Mouse (Mus musculus): ENCODE measurements around the gene Pex5l. TPM values are rescaled to one million over a fixed set of nuclear protein-coding genes. Genes with fewer than 3 reads are reported as not detected.

Pex5l gene
- polyA plus RNA-seq, 1 experiment from 2014 or later = 4.5 TPM

DNA sequence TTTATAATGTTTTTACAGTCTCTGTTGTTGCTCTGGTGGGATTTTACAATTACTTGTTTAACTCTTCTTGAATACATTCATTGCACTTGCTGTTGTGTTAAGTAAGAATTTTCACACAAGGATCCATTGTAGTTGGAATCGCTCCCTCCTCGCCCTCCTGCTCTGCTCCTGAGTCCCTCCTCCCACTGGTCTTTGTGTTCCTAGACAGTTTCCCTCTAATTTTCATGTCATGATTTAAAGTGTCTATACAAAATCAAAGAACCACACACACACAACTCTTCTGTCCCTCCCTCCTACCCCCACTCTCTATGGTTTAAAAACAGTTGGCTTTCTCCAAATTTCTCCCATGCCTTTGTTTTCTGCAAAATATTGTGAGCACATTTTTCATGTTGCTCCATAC, 81.6 kb downstream of the Pex5l start:
- Histone ChIP-seq H3K27me3 (replicated peaks) (no peaks in the 10 kb centered on the region), H3K36me3 (no peaks in the 10 kb centered on the region), H3K4me2 (peak overlapping the region; percentile 17; the same call in 1 of the 2 replicates), H3K9me3 (replicated peaks) (no peaks in the 10 kb centered on the region), H3K4me3 (replicated peaks) (no peak overlapping the region), H3K9ac (replicated peaks) (no peak overlapping the region), H3K4me1 (peaks cover 30% of the 10 kb centered on the region), H3K27ac (replicated peaks) (peak overlapping the region; percentile 67; the same call in 1 of the 2 replicates)
- peak; percentile 14; the same call in 1 of the 2 replicates for ATAC-seq (ENCODE audit: low FRiP score)
- 13% methylated on average over 2 of the region's 2 CpGs for WGBS

DNA sequence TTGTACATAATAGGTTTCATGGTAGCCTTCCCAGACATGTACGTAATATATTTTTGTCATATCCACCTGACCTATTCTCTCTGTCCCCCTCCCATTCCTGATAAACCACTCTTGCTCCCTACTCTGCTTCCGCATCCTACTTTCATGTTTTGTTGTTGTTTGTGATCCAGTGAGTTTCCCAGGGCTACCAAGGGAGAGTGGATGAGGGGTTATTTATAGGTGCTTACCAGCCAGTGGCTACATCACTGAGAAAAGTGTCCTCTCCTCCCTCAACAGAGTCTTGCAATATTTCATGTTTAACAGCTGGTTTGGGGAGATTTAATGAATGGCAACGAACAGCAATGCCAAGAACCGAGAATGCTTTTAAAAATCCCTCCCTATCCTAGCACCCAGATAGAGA, 82.0 kb downstream of the Pex5l start:
- WGBS = 32% methylated on average over 4 of the region's 4 CpGs
- Histone ChIP-seq H3K4me1 (peaks cover 30% of the 10 kb centered on the region), H3K27ac (replicated peaks) (peak overlapping the region; percentile 67), H3K4me2 (peak overlapping the region; percentile 17; the same call in 1 of the 2 replicates), H3K9me3 (replicated peaks) (no peaks in the 10 kb centered on the region), H3K9ac (replicated peaks) (no peak overlapping the region), H3K36me3 (no peaks in the 10 kb centered on the region), H3K4me3 (replicated peaks) (no peak overlapping the region), H3K27me3 (replicated peaks) (no peaks in the 10 kb centered on the region)
- peak; percentile 55 for ATAC-seq (ENCODE audit: low FRiP score)

- H3K27me3 ChIP-seq (replicated peaks) = no peaks in the 10 kb centered on the region
- no peak overlapping the region for H3K9ac ChIP-seq (replicated peaks)
- WGBS = 24% methylated on average over 7 of the region's 7 CpGs
- peak overlapping the region; percentile 67 for H3K27ac ChIP-seq (replicated peaks)
- no peaks in the 10 kb centered on the region for H3K9me3 ChIP-seq (replicated peaks)
- no peaks in the 10 kb centered on the region for H3K36me3 ChIP-seq
- H3K4me2 ChIP-seq = peak overlapping the region; percentile 36
- ATAC-seq (ENCODE audit: low FRiP score) = peak; percentile 62; the same call in 1 of the 2 replicates
- peaks cover 30% of the 10 kb centered on the region for H3K4me1 ChIP-seq
- H3K4me3 ChIP-seq (replicated peaks) = no peak overlapping the region
Observed at GRCm38 (mm10) chr3:33060343-33060937, 82.6 kb downstream of the Pex5l start.

GRCm38 (mm10) chr3:33048304-33048703, 94.7 kb downstream of the Pex5l start:
- H3K27ac ChIP-seq (replicated peaks) = peak overlapping the region; percentile 28; the same call in 1 of the 2 replicates

DNA sequence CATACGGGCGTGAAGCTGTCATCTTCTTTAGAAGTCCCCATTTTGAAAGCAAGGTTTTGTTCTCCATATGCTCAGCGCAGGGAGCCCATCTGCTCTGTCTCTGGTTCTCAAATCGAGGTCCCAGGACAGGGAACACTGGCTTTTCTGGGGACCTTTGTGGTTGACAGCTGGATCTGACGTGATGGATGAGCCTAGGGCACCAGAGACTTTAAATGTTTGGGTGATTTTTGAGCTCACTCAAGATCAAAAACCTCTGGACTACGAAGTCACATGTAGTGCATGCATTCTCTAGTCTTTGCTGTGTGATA, 98.3 kb downstream of the Pex5l start:
- ATAC-seq (ENCODE audit: low FRiP score) = no peak
- Histone ChIP-seq H3K4me3 (replicated peaks) (no peak overlapping the region), H3K9me3 (replicated peaks) (no peaks in the 10 kb centered on the region), H3K9ac (replicated peaks) (no peak overlapping the region), H3K27me3 (replicated peaks) (no peaks in the 10 kb centered on the region), H3K4me2 (no peak overlapping the region), H3K36me3 (no peaks in the 10 kb centered on the region), H3K4me1 (0 out of 2 replicates have a peak, but pooled peaks cover 9% of the 10 kb centered on the region), H3K27ac (replicated peaks) (no peak overlapping the region)
- WGBS = 78% methylated on average over 6 of the region's 6 CpGs

More at GRCm38 (mm10) chr3:33048304-33048703, 94.7 kb downstream of the Pex5l start:
- no peak overlapping the region for H3K4me3 ChIP-seq (replicated peaks)
- H3K27me3 ChIP-seq (replicated peaks) = no peaks in the 10 kb centered on the region
- 0 out of 2 replicates have a peak, but pooled peaks cover 9% of the 10 kb centered on the region for H3K4me1 ChIP-seq
- H3K4me2 ChIP-seq = no peak overlapping the region
- H3K9me3 ChIP-seq (replicated peaks) = no peaks in the 10 kb centered on the region
- 0 out of 2 replicates have a peak, but pooled peaks have one; percentile 33 for ATAC-seq (ENCODE audit: low FRiP score)
- WGBS = 44% methylated on average over 5 of the region's 5 CpGs
- no peaks in the 10 kb centered on the region for H3K36me3 ChIP-seq
- no peak overlapping the region for H3K9ac ChIP-seq (replicated peaks)

GRCm38 (mm10) chr3:33043896-33044798, 98.9 kb downstream of the Pex5l start:
- Histone ChIP-seq H3K27ac (replicated peaks) (no peak overlapping the region), H3K4me1 (0 out of 2 replicates have a peak, but pooled peaks cover 9% of the 10 kb centered on the region), H3K36me3 (no peaks in the 10 kb centered on the region), H3K4me3 (replicated peaks) (no peak overlapping the region), H3K9me3 (replicated peaks) (no peaks in the 10 kb centered on the region), H3K27me3 (replicated peaks) (no peaks in the 10 kb centered on the region), H3K9ac (replicated peaks) (no peak overlapping the region), H3K4me2 (no peak overlapping the region)
- peak; percentile 40; the same call in 1 of the 2 replicates for ATAC-seq (ENCODE audit: low FRiP score)
- 79% methylated on average over 10 of the region's 10 CpGs for WGBS

DNA sequence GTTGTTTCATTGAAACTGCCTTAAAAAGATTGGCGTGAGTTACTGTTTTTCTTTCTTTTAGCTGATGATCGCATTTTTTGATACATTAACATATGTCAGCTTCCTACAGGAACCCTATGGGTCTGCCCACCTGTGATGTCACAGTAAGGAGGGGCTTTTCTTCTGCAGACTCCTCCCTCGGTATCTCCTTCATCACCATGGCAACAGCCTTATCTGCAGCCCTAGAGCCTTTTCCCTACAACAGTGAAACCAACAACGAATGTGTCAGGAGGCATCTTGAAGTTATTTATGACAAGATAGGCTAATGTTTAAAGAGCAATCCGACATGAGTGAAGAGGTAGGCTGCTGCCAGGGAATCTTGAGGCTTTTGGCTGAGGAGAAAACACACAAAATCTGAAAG, 118.5 kb downstream of the Pex5l start:
- H3K27me3 ChIP-seq (replicated peaks) = no peaks in the 10 kb centered on the region
- H3K9ac ChIP-seq (replicated peaks) = no peak overlapping the region
- no peak overlapping the region for H3K27ac ChIP-seq (replicated peaks)
- peak; percentile 84; the same call in 1 of the 2 replicates for ATAC-seq (ENCODE audit: low FRiP score)
- H3K4me3 ChIP-seq (replicated peaks) = no peak overlapping the region
- H3K36me3 ChIP-seq = no peaks in the 10 kb centered on the region
- H3K4me1 ChIP-seq = no peaks in the 10 kb centered on the region
- H3K9me3 ChIP-seq (replicated peaks) = no peaks in the 10 kb centered on the region
- no peak overlapping the region for H3K4me2 ChIP-seq
- WGBS = 55% methylated on average over 5 of the region's 5 CpGs

DNA sequence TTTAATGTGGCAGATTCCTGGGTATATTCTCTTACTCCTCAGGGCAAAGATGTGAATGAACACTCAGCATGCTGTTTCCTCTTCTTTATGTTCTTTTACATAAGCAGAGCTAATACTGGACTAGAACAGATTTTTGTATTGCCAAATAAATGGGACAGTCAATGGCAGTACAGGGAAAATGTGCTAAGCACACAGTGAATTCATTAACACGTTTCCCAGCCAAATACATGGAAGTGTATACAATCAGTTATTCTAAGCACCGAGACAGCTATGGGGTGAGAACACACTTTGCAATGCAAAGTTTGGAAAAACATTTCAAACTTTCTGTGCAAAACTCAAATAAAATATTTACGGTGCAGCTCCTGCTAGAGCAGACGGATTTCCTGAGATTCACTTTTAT, 139.1 kb downstream of the Pex5l start:
- H3K27me3 ChIP-seq (replicated peaks) = no peaks in the 10 kb centered on the region
- no peak overlapping the region for H3K4me3 ChIP-seq (replicated peaks)
- H3K9me3 ChIP-seq (replicated peaks) = no peaks in the 10 kb centered on the region
- H3K36me3 ChIP-seq = no peaks in the 10 kb centered on the region
- H3K27ac ChIP-seq (replicated peaks) = no peak overlapping the region
- no peak overlapping the region for H3K9ac ChIP-seq (replicated peaks)
- H3K4me2 ChIP-seq = no peak overlapping the region
- 80% methylated on average over 4 of the region's 4 CpGs for WGBS
- ATAC-seq (ENCODE audit: low FRiP score) = no peak
- H3K4me1 ChIP-seq = peaks cover 3% of the 10 kb centered on the region; the same call in 1 of the 2 replicates

GRCm38 (mm10) chr3:33001769-33002168, 141.3 kb downstream of the Pex5l start:
- H3K9ac ChIP-seq (replicated peaks) = no peak overlapping the region
- no peaks in the 10 kb centered on the region for H3K9me3 ChIP-seq (replicated peaks)
- WGBS = 58% methylated on average over 3 of the region's 3 CpGs
- peaks cover 3% of the 10 kb centered on the region; the same call in 1 of the 2 replicates for H3K4me1 ChIP-seq
- peak; percentile 59; the same call in 1 of the 2 replicates for ATAC-seq (ENCODE audit: low FRiP score)
- H3K36me3 ChIP-seq = no peaks in the 10 kb centered on the region
- no peak overlapping the region for H3K4me3 ChIP-seq (replicated peaks)
- no peak overlapping the region for H3K4me2 ChIP-seq
- H3K27ac ChIP-seq (replicated peaks) = 0 out of 2 replicates have a peak overlapping the region, but pooled peaks have one; percentile 34
- no peaks in the 10 kb centered on the region for H3K27me3 ChIP-seq (replicated peaks)

DNA sequence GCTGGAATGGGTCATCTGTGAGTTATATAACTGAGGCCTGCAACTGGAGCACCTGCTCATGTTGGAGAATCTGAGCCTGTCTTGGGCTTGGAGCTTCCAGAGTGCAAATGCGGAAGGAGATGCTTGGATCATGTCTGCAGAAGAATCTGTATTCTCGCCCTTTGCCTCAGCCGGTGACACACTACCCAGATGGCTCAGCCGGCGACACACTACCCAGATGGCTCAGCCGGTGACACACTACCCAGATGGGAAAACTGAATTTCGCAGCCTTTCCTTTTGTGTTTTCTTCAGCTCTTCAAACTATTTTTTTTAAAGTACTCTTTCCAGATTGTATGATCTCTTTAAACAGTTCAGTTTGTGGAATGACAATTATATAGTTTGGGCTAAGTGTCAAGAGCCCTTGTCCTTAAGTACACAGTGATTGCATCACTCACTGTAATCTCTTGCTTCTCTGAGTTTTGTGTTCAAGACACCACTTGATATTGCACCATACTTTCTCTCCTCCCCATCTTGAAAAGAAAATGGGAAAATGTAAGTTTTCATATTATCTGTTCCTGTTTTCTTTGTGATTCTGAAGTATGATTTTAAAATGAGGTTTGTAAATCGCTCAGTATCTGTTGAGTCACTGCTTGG, 142.5 kb downstream of the Pex5l start:
- 91% methylated on average over 8 of the region's 8 CpGs for WGBS
- Histone ChIP-seq H3K4me1 (peaks cover 3% of the 10 kb centered on the region; the same call in 1 of the 2 replicates), H3K27ac (replicated peaks) (no peak overlapping the region), H3K4me3 (replicated peaks) (no peak overlapping the region), H3K9me3 (replicated peaks) (no peaks in the 10 kb centered on the region), H3K9ac (replicated peaks) (no peak overlapping the region), H3K36me3 (no peaks in the 10 kb centered on the region), H3K27me3 (replicated peaks) (no peaks in the 10 kb centered on the region), H3K4me2 (no peak overlapping the region)
- ATAC-seq (ENCODE audit: low FRiP score) = no peak

GRCm38 (mm10) chr3:32991713-32992575, 151.1 kb downstream of the Pex5l start:
- no peaks in the 10 kb centered on the region for H3K9me3 ChIP-seq (replicated peaks)
- H3K36me3 ChIP-seq = no peaks in the 10 kb centered on the region
- H3K27ac ChIP-seq (replicated peaks) = no peak overlapping the region
- no peak overlapping the region for H3K4me3 ChIP-seq (replicated peaks)
- ATAC-seq (ENCODE audit: low FRiP score) = peak; percentile 61; the same call in 1 of the 2 replicates
- no peak overlapping the region for H3K4me2 ChIP-seq
- 68% methylated on average over 12 of the region's 12 CpGs for WGBS
- no peaks in the 10 kb centered on the region for H3K27me3 ChIP-seq (replicated peaks)
- no peaks in the 10 kb centered on the region for H3K4me1 ChIP-seq
- H3K9ac ChIP-seq (replicated peaks) = no peak overlapping the region

All from neural tube, embryonic 15.5 days (tissue).